Mouse (Mus musculus) adrenal gland, postnatal 4 days (tissue): ENCODE data around the gene Hnmt. TPM values are rescaled to one million over a fixed set of nuclear protein-coding genes. Genes with fewer than 3 reads are reported as not detected.
"Not testable (repeated sequence)": the region's sequence is repeated elsewhere in the genome, so short reads cannot be mapped to it uniquely, and the experiment has no call there.

Experiments
- DNase-seq, 2 experiments: peaks; one replicate each; pipeline ENCODE4 v3.0.0; 2021 to 2022; ENCODE audit warnings: low spot score in 2 of 2, mixed read lengths in 2 of 2
- long read RNA-seq, 2 experiments: library from polyadenylated mRNA; stranded (forward); transcript quantifications; one replicate each; pipeline ENCODE4 v2.0.0; 2021
- total RNA-seq, 2 experiments: library from RNA; stranded (reverse); gene quantifications; 2 replicates each; pipeline ENCODE4 v1.2.3; 2021

Gene Hnmt
- total RNA-seq, result 10 to 100 TPM; 12.3 to 12.4 TPM
- long read RNA-seq, experiment 1, partial matches to known transcripts, result 0 of 2 reads
- long read RNA-seq, experiment 1, other reads (novel, unspliced or antisense), result 1 of 2 reads
- long read RNA-seq, experiment 2, partial matches to known transcripts, result 1 of 4 reads
- long read RNA-seq, experiment 2, other reads (novel, unspliced or antisense), result 0 of 4 reads

DNA sequence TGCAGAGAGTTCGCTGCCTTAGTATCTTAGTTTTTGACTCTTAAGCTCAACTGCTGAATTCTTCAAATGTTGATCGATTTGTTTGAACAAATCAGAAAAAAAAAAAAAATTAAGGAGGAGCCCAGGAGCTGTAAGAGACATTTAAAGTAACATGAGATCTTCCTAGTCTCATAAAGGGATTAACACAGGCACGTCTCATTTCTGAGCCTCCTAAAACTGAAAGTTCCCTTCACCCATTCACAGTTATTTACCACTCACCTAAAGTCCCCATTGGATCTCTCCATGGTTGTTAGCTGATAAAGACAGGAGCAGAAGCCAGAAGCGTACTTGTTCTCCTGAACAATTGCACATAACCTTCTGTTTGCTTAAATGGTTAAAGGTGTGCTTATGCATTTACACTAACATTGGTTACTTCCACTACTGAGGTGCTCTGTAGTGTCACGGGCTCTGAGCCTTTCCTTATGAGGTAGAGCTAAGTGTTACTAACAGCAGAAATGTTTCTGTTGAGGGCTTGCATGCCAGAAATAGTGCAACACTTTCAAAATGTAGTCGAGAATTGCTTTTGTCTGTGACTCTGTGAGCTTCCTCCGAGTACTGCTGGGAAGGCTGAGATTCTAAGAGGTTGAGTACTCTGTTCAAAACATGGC, at the start of gene Hnmt:
Hnmt (minus strand) TSS at position 51 of the 647 bp plus-strand sequence.
- no peak for DNase-seq

DNA sequence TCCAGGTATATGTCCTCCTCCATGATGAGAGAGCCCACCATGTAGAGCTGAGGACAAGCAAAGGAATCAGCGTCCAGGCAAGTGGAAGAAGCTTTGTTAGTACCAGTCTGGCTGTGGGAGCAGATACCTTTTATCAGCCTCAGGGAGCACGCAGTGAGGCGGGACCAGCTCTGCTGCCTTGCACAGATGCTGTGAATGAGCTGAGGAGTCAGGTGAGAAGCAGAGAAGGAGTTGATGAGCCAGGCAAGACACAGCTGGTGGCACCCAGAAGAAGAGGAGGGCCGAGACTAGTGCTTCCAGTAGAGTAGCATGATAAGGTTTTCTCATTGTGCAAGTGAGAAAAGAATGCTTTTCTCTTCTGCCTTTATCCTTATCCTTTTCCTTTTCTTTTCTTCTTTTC, 47.3 kb upstream of the Hnmt start, which contains the start of gene Tbpl2:
Tbpl2 (minus strand) TSS at position 101 of the 400 bp plus-strand sequence.
- no peak for DNase-seq

- DNase-seq, result no peak
Measured at GRCm38 (mm10) chr2:24090921-24091320, 41.7 kb upstream of the Hnmt start.

DNA sequence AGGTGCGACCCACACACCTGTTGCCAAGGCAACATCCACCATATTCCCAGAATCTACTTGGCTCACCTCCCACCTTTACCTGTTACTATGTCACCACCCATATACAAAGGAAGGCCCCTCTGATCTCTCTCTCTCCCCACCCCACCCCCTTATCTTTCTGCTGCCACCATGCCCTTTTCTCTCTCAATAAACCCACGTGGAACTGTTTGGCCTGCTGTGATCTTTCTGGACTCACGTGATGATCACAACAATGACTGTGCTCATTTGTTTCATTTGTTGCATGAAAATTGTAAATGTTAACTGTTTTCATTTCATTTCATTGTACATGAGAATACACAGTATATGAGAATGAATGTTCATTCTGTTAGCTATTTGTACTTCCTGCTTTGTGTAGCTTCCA, 1.3 kb upstream of the Hnmt start:
- no peak for DNase-seq

DNA sequence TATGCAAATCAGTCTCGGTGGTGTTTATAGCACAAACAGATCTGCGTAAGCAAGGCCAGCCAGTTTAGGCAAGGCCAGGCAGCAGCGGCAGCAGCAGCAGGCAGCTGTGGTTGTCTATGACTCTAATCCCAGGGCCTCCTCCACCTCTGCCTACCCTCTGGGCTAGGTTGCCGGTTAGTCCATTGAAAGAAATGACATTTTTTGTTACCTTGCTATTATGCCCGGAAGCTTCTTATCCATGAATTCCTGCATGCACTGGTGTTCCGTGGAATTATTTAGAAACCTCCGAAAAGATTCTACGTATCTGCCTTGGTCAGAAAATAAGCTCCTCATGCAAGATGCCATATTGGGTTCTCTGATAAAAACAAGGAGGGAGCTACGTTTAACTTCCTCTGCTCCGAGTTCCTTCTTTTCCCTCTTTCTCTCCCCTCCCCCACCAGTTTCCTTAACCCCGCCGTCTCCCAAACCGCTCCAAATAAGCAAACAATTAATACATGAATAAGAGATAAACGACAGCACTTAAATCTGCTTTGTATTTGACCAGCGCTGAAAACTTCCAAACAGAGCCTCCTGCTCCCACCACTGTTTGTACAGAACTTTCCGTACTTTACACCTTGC, 605 bp downstream of the Hnmt start:
- DNase-seq, result peak; percentile 12 to 15

- DNase-seq, result no peak
Measured at GRCm38 (mm10) chr2:24047551-24048479, 1.4 kb downstream of the Hnmt start.

DNA sequence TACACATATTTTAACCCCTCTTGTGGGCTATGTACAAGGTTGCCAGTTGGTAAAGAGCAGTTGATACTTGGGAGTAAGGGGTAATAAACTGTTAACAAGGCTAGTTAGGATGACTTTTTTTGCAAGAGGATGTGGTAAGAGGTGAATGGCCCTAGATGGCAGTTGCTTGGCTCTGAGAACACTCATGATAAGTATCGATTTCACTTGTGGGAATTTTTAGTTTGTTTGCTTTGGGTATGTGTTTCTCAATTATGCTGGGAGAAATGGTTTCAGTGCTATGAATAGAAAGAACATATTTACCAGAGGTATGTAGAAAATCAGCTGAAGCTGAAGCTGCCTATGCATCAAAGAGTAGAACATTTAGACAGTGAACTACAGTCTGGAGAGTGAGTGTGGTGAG, 6.3 kb downstream of the Hnmt start:
- DNase-seq, result no peak

DNA sequence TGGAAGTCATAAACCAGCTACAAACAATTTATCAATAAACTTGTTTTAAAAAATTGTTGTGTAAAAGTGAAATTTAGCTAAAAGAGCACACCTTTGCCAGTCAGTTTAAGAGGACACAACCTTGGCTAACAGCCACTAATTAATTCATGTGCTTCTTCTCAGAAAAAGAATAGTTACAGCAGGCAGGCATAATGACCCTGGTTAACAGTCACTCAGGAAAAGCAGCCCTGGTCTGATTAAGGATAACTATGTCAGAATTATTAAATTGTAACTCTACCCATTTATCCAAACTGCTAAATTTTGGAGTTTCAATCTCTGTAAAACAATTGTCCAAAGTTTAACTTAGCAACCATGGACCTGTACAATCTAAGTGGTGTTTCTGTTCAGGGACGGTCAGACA, 8.7 kb downstream of the Hnmt start:
- no peak for DNase-seq

DNA sequence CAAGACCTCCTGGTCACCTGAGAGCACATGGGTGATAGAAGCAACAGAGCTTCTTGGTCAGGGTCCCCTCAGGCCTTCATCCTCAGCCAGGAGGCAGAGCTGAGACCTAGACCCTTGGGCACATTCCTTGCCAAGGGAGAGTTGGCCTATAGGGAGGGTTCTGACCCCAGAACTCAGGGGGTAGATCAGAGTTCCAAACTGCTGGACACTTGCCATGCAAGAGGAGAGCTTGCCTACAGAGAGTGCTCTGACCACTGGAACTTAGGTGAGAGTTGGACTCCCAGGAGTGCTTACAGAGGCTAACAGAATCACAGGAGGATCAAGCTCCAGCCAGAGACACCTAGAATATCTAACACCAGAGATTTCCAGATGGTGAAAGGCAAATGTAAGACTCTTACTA, 29.8 kb downstream of the Hnmt start:
- not testable (repeated sequence) for DNase-seq

- DNase-seq, result no peak
Measured at GRCm38 (mm10) chr2:24018966-24019365, 30.2 kb downstream of the Hnmt start.

- no peak for DNase-seq
Measured at GRCm38 (mm10) chr2:24014957-24015356, 34.2 kb downstream of the Hnmt start.

- DNase-seq, result no peak
Measured at GRCm38 (mm10) chr2:23999323-23999722, 49.9 kb downstream of the Hnmt start.

DNA sequence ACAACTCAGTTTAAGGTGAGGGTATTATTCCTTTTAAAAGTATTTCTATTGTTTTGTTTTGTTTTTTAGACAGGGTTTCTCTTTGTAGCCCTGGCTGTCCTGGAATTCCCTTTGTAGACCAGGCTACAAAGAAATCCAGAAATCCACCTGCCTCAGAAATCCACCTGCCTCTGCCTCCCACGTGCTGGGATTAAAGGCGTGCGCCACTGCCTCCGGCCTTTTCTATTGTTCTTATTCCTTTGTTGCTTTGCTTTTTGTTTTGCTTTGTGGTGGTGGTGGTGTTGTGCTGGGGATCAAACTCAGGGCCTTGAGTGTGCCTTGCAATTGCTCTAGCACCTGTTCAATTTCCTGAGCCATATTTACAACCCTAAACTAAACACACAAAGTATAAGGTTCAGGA, 50.4 kb downstream of the Hnmt start:
- no peak for DNase-seq

- no peak for DNase-seq
Measured at GRCm38 (mm10) chr2:23996830-23997229, 52.4 kb downstream of the Hnmt start.

- not testable (repeated sequence) for DNase-seq
Measured at GRCm38 (mm10) chr2:23990034-23990573, 59.1 kb downstream of the Hnmt start.

DNA sequence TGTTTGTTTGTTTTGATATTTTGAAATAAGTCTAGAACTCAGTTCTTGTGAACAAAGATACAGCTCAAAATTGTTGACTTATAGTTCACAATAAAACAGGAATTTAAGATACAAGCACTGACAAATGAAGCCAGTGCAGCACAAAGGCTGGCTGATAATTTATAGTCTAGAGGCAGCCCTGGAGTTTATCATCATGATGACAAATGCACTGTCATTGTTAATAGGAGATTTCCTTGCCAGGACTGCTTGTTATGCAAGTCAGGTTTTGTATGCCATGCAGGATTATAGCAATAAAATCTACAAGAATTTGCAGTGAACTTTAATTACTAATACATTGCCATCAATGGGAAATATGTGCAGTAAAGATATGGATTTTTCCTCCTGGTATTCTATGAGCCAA, 61.9 kb downstream of the Hnmt start:
- DNase-seq, result no peak

DNA sequence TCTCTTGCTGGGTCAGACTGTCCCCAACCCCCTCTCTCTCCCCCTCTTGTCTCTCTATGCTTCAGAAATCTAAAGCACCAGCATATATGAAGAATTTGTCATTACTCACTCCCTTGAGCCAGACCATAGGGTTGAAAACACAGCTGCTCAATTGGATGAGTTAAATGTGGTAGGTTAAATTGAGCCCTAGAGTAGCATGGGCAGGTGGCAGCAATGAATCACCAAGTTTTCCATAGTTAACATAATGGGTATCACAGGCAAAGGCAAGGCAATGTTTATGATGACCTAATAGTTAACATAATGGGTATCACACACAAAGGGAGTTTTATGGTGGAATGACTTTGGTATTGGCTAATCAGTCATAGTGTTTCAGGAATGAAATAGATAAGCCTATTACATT, 65.9 kb downstream of the Hnmt start:
- no peak for DNase-seq

- no peak for DNase-seq
Measured at GRCm38 (mm10) chr2:23982860-23983259, 66.3 kb downstream of the Hnmt start.

DNA sequence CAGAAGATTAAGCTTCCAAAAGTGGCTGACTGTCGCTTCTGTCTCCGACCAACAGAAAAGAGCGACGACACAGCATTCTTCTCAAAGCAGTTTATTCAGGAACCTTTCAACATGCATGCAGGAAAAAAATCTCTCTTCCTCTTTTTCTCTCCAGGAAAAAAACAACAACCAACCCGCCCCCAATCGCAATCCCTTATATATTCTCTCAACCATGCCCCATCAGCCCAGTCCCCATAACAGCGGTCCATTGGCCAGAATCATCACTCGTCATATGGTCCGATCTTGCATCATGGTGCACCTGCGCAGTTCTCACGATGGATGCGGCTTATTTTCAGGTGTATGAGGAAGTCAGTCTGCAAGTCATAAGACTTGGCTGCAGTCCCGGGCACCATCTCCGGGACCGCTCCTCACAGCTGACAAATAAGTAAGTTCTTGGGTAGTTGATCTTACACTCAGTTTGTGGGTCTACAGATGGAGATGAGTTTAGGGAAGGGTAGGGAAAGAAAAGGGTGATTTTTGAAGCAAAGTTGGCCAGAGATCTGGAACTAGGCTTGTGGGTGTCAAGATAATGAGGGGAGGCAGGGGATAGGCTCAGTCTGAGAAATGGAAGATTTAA, 88.4 kb downstream of the Hnmt start:
- DNase-seq, result not testable (repeated sequence)
